ENCODE assay signal across 25 mouse cellular contexts in genomic region chr2:9818177-9818785, GRCm38 (mm10).
DNase-seq lines count a peak whose midpoint lies in the region; ATAC-seq and TF ChIP-seq lines count a peak whose summit lies in the region.
"Had no signal": no experiment of that assay in that cellular context is flagged by ENCODE, and none has a peak within 500 bp of the region (broad histone marks: within the 10 kb centered on the region; RNA-seq: fewer than 3 reads in every experiment).

No protein-coding gene starts in this region.

- no peak overlapping the region for H3K27ac ChIP-seq in lung, embryonic 16.5 days (ENCODE audit: low read length)
- H3K27ac ChIP-seq: forebrain, embryonic 15.5 days; heart, adult 2 months; heart, embryonic 13.5 days; hindbrain, postnatal 0 days; left cerebral cortex, adult 2 months; liver, embryonic 14.5 days; midbrain, embryonic 12.5 days had no signal

- peak; percentile 41; the same call in 1 of the 2 replicates for ATAC-seq in lung, embryonic 16.5 days (ENCODE audit: low read depth)
- ATAC-seq: forebrain, embryonic 15.5 days; hindbrain, postnatal 0 days had no signal

- H3K27me3 ChIP-seq in lung, embryonic 16.5 days (ENCODE audit: control insufficient read depth, insufficient read depth, low read depth, low read length): no peaks in the 10 kb centered on the region
- H3K27me3 ChIP-seq in myocyte (ENCODE audit: control insufficient read depth, insufficient read depth, insufficient read length): no peaks in the 10 kb centered on the region
- H3K27me3 ChIP-seq: CH12.LX; forebrain, embryonic 15.5 days; heart, embryonic 13.5 days; midbrain, embryonic 12.5 days had no signal

- no peaks in the 10 kb centered on the region for H3K4me1 ChIP-seq in lung, embryonic 16.5 days (replicated peaks; ENCODE audit: control insufficient read depth, insufficient read depth, low read length)
- H3K4me1 ChIP-seq: forebrain, embryonic 15.5 days; heart, embryonic 13.5 days; midbrain, embryonic 12.5 days had no signal

- H3K79me2 ChIP-seq in myocyte (ENCODE audit: control insufficient read depth, insufficient read depth): no peaks in the 10 kb centered on the region

- no peak overlapping the region for H3K4me3 ChIP-seq in lung, embryonic 16.5 days (ENCODE audit: low read length)
- H3K4me3 ChIP-seq in myocyte: no peak overlapping the region
- H3K4me3 ChIP-seq: forebrain, embryonic 15.5 days; heart, adult 2 months; heart, embryonic 13.5 days; left cerebral cortex, adult 2 months; midbrain, embryonic 12.5 days had no signal

- intact Hi-C loops in gastrocnemius, postnatal 36 days (cut with DNase I): no loop called here

- no peak overlapping the region for H3K9ac ChIP-seq in lung, embryonic 16.5 days (ENCODE audit: low read length)
- H3K9ac ChIP-seq: forebrain, embryonic 15.5 days; heart, embryonic 13.5 days; liver, embryonic 14.5 days; midbrain, embryonic 12.5 days had no signal

- H3ac ChIP-seq in myocyte (ENCODE audit: control insufficient read depth, insufficient read length): no peak overlapping the region

- no peaks in the 10 kb centered on the region for H3K36me3 ChIP-seq in lung, embryonic 16.5 days (ENCODE audit: control insufficient read depth, insufficient read depth, low read length)
- H3K36me3 ChIP-seq in myocyte (ENCODE audit: control insufficient read depth, insufficient read depth): no peaks in the 10 kb centered on the region
- H3K36me3 ChIP-seq: forebrain, embryonic 15.5 days; heart, embryonic 13.5 days; midbrain, embryonic 12.5 days had no signal

- peak; percentile 3 for DNase-seq in kidney, adult 9 months
- no peak for DNase-seq in kidney, adult 8-10 months
- DNase-seq in lung, postnatal 4 days: no peak
- peak; percentile 47 for DNase-seq in NIH3T3 (ENCODE audit: low read depth)
- DNase-seq in gastrocnemius, postnatal 36 days: no peak
- no peak for DNase-seq in spleen, postnatal 10 days (ENCODE audit: low spot score in 2 of 2)
- DNase-seq: adrenal gland, postnatal 14 days; cerebellum, adult 2 months; cerebellum, postnatal 36 days; embryo, embryonic 11 days; gastrocnemius, postnatal 14 days; heart, adult 2 months; heart, postnatal 14 days; lung, postnatal 10 days; right cerebral cortex, postnatal 25 days; thymus, postnatal 25 days had no signal

- H3K4me2 ChIP-seq in lung, embryonic 16.5 days (ENCODE audit: low read depth, low read length): no peak overlapping the region
- peak overlapping the region; percentile 57 for H3K4me2 ChIP-seq in myocyte (ENCODE audit: low read depth)
- H3K4me2 ChIP-seq: forebrain, embryonic 15.5 days; heart, embryonic 13.5 days; midbrain, embryonic 12.5 days had no signal

- no peak for TF ChIP-seq POLR2A in myocyte (IDR thresholded peaks at IDR 0.05; ENCODE audit: insufficient read length, low read depth)

- no peaks in the 10 kb centered on the region for H3K9me3 ChIP-seq in lung, embryonic 16.5 days (ENCODE audit: control insufficient read depth, low read length)
- H3K9me3 ChIP-seq: forebrain, embryonic 15.5 days; heart, embryonic 13.5 days; midbrain, embryonic 12.5 days had no signal

- 33% methylated on average over 7 of the region's 7 CpGs for WGBS in lung, embryonic 16.5 days

TF ChIP-seq in myocyte, 11 proteins besides CTCF, POLR2A, EP300 and RAD21:
- TF ChIP-seq MYOD1 (IDR thresholded peaks at IDR 0.05; ENCODE audit: control insufficient read depth in 1 of 3, insufficient read length in 2 of 3, low read depth in 2 of 3): peak in 2 of 3 experiments; percentile 19 to 25
- no peak for TF ChIP-seq USF1 (IDR thresholded peaks at IDR 0.05; ENCODE audit: low read depth)
TF ChIP-seq in myocyte: peak in this region for 1.

Comparison
In these comparisons a context has a peak if more than half of its experiments do, and no peak if none do; other contexts are left out.
1. DNase-seq: peak in kidney, adult 9 months (single experiment) and NIH3T3 (single experiment); none in kidney, adult 8-10 months (0 of 2), lung, postnatal 4 days (0 of 2), gastrocnemius, postnatal 36 days (0 of 2) and spleen, postnatal 10 days (0 of 2).